Mouse (Mus musculus) heart, adult 2 months (tissue): ENCODE results near the gene Galm. TPM values are rescaled to one million over a fixed set of nuclear protein-coding genes. Genes with fewer than 3 reads are reported as not detected.

Source experiments
- DNase-seq, 2 experiments: peaks; one replicate each; pipeline ENCODE4 v3.0.0; 2021
- H3K27ac ChIP-seq: fragments of 200-600 bp; 2 replicates; pipeline ENCODE4 v1.8.1; 2022
- H3K27me3 ChIP-seq: fragments of 200-500 bp; 2 replicates; pipeline ENCODE4 v1.6.1; 2012; ENCODE audit warnings: mild to moderate bottlenecking, low read length, inconsistent platforms, mixed read lengths; ENCODE audit not compliant: control insufficient read depth, insufficient read depth
- H3K36me3 ChIP-seq: fragments of 200-500 bp; 2 replicates; pipeline ENCODE4 v1.6.1; 2012; ENCODE audit warnings: low read length, inconsistent platforms; ENCODE audit not compliant: control insufficient read depth, insufficient read depth
- H3K4me1 ChIP-seq: fragments of 200-500 bp; 2 replicates; pipeline ENCODE4 v1.6.1; 2011; ENCODE audit warnings: low read length; ENCODE audit not compliant: control insufficient read depth, insufficient read depth
- H3K4me3 ChIP-seq: fragments of 200-600 bp; 2 replicates; pipeline ENCODE4 v1.8.1; 2022
- H3K79me2 ChIP-seq: fragments of 200-500 bp; replicated peaks from 2 replicates; pipeline ENCODE4 v1.6.1; 2012; ENCODE audit warnings: mild to moderate bottlenecking, inconsistent platforms, low read length, moderate library complexity, mixed read lengths; ENCODE audit not compliant: control insufficient read depth, insufficient read depth
- H3K9ac ChIP-seq: fragments of 200-500 bp; 2 replicates; pipeline ENCODE4 v1.6.1; 2012; ENCODE audit warnings: low read depth, mild to moderate bottlenecking, control low read depth, inconsistent platforms, low read length, mixed read lengths
- CTCF ChIP-seq: fragments of 200-600 bp; IDR thresholded peaks from 2 replicates; pipeline ENCODE4 v1.8.1; 2022; ENCODE audit warnings: antibody characterized with exemption, mild to moderate bottlenecking, moderate library complexity
- EP300 ChIP-seq: fragments of 200-500 bp; IDR thresholded peaks from 2 replicates; pipeline ENCODE4 v1.6.1; 2011; ENCODE audit warnings: low read depth, low read length, control low read depth; ENCODE audit not compliant: insufficient read depth
- POLR2A ChIP-seq: fragments of 200-500 bp; IDR thresholded peaks from 2 replicates; pipeline ENCODE4 v1.6.1; 2011; ENCODE audit warnings: mild to moderate bottlenecking, low read depth, low read length, control low read depth; ENCODE audit not compliant: insufficient read depth
- WGBS: fragments of 180-500 bp; shearing (Covaris S2); methylation state at CpG from one replicate; pipeline ENCODE4 v1.1.7; 2018; 5-methylcytosine and 5-hydroxymethylcytosine counted together
- intact Hi-C: fragments of 180-260 bp; cut with DNase I; formaldehyde crosslinking; loops from one replicate; pipeline ENCODE4 v1.15.1; 2025
- polyA plus RNA-seq: library from polyadenylated mRNA; depleted of rRNA; stranded (reverse); fragments of >200 nt; gene quantifications from 2 replicates; pipeline ENCODE4 v1.2.3, GENCODE M21; 2012
- total RNA-seq, 2 experiments: library from RNA; stranded (reverse); gene quantifications; 2 replicates each; pipeline ENCODE4 v1.2.3; 2021

The Galm gene
- total and polyA plus RNA-seq, 3 experiments: 17.9 to 19.8 (median 19.6) TPM

DNA sequence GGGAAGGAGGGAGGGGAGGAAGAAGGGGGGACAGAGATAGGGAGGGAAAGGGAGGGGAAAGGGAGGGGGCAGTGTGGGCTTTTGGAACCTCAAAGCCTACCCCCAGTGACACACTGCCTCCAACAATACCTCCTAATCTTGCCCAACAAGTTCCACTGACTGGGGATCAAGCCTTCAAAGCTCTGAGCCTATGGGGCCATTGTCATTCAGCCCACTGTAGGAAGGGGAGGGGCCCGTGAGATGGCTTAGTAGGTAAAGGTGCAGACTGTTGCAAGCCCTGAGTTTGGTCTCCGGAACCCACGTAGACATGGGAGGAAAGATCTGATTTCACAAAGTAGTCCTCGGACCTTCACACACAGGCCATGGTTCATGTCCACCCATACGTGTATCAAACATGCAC, 24.1 kb downstream of the Galm start:
- H3K36me3 ChIP-seq: no peaks in the 10 kb centered on the region
- intact Hi-C loops: no loop called here
- DNase-seq: no peak
- H3K27me3 ChIP-seq: no peaks in the 10 kb centered on the region
- TF ChIP-seq EP300 (no peak), CTCF (no peak), POLR2A (no peak)
- no peak overlapping the region for H3K27ac ChIP-seq
- H3K4me1 ChIP-seq: peaks cover 4% of the 10 kb centered on the region
- H3K4me3 ChIP-seq: no peak overlapping the region
- WGBS: 81% methylated on average over 5 of the region's 5 CpGs
- no peaks in the 10 kb centered on the region for H3K79me2 ChIP-seq
- H3K9ac ChIP-seq: no peak overlapping the region

DNA sequence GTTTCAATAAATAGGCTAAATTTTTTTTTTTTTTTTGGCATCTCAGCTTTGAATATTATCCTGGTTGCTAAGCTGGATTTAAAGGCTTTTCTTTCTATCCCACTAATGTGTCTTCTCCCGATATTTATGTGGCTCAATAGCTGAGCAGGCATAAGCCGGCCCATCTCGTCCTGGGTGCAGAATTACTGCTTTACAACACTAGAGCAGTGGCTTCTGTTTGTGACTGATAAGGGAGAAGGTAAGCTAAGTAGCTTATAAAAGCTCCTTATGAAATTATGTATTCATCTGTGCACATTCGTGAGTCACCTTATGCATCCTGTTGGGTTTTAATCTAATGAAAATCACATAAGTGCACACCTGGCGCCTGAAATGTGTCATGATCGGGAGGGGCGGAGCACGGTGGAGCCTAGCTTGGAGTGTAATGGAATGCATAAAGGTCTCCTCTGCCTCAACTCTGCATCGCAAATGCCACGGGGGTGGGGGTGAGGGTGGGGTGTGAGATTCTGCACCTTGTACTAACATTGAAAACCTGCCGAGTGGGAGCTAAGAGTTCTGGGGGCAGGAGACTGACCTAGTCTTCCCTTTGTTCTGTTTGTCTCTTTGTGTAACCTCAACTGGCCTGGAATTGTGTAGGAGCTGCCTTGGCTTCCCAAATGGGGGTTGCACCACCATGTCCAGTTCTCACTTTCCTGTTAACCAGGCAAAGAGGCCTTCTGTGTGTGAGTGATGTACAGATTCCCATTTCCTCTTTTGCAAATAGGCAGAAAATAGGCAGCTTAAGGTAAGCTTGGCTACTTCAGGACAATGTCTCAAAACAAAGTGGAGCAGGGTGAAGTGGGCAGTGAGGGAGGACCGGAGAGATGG, 25.7 kb downstream of the Galm start:
- Histone ChIP-seq H3K36me3 (no peaks in the 10 kb centered on the region), H3K4me3 (no peak overlapping the region), H3K27ac (no peak overlapping the region), H3K79me2 (no peaks in the 10 kb centered on the region), H3K9ac (no peak overlapping the region), H3K4me1 (peaks cover 1% of the 10 kb centered on the region), H3K27me3 (no peaks in the 10 kb centered on the region)
- no peak for DNase-seq
- WGBS: 79% methylated on average over 12 of the region's 12 CpGs
- intact Hi-C loops: no loop called here
- no peak for TF ChIP-seq CTCF
- TF ChIP-seq POLR2A: no peak
- no peak for TF ChIP-seq EP300

DNA sequence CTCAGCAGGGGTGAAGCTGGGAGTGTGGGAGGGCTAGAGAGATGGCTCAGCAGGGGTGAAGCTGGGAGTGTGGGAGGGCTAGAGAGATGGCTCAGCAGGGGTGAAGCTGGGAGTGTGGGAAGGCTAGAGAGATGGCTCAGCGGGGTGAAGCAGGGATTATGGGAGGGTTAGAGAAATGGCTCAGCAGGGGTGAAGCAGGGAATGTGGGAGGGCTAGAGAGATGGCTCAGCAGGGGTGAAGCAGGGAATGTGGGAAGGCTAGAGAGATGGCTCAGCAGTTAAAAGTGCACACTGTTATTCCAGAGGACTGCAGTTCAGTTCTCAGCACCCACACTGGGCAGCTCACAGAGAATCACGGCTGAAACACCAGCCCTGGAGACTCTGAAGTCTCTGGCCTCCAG, 26.4 kb downstream of the Galm start:
- TF ChIP-seq CTCF: no peak
- no peak for TF ChIP-seq POLR2A
- no peak for TF ChIP-seq EP300

DNA sequence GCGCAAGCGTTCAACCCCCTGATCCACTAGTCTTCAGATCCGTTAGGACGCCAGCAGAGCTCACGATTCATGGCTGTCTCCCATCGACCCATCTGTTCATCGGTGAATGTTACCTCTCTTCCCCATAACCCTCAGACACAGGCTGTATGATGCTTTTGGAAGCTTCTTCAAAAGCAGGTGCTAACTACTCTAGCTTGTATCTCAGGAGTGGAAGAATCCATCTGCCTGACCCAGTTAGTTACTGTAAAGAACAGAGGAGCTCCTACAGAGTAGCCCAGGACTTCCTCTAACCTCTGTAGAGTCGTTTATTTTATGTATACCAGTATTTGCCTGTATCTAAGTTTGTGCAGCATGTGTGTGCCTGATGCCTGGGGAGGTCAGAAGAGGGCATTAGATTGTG, 29.6 kb downstream of the Galm start:
- WGBS: 87% methylated on average over 8 of the region's 8 CpGs
- H3K36me3 ChIP-seq: no peaks in the 10 kb centered on the region
- no peak overlapping the region for H3K4me3 ChIP-seq
- no peak overlapping the region for H3K27ac ChIP-seq
- no peaks in the 10 kb centered on the region for H3K27me3 ChIP-seq
- TF ChIP-seq CTCF: no peak
- H3K9ac ChIP-seq: no peak overlapping the region
- intact Hi-C loops: no loop called here
- DNase-seq: no peak
- no peaks in the 10 kb centered on the region for H3K79me2 ChIP-seq
- peaks cover 6% of the 10 kb centered on the region for H3K4me1 ChIP-seq

More for the DNA sequence above, 26.4 kb downstream of the Galm start:
- no peak overlapping the region for H3K27ac ChIP-seq
- no peak overlapping the region for H3K9ac ChIP-seq
- no peaks in the 10 kb centered on the region for H3K79me2 ChIP-seq
- intact Hi-C loops: no loop called here
- no peak overlapping the region for H3K4me3 ChIP-seq
- no peak for DNase-seq
- WGBS: 86% methylated on average over 2 of the region's 2 CpGs
- no peaks in the 10 kb centered on the region for H3K4me1 ChIP-seq
- H3K27me3 ChIP-seq: no peaks in the 10 kb centered on the region
- H3K36me3 ChIP-seq: no peaks in the 10 kb centered on the region

DNA sequence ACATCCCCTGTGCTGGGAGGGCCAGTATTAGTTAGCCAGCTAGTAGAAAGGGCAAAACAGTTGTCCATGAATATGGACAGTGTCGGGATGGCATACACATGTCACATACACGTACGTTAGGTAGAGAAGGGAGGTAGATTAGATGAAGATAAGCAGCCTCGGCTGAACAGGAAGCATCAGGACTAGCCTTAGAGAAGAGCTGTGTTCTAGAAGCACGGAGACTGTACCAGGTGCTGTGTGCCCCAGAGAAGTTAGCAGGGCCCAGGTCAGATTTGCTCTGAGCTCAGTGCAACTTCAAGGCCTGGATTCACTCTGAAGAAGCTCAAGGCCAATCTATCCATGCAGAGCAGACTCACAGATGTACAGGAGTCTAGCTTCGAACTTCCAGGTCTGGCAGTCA, 30.2 kb downstream of the Galm start:
- no peak for TF ChIP-seq CTCF
- no peak for TF ChIP-seq POLR2A
- no peak for TF ChIP-seq EP300
- Histone ChIP-seq H3K27me3 (no peaks in the 10 kb centered on the region), H3K27ac (no peak overlapping the region), H3K4me3 (no peak overlapping the region), H3K4me1 (peaks cover 6% of the 10 kb centered on the region), H3K79me2 (no peaks in the 10 kb centered on the region), H3K9ac (no peak overlapping the region), H3K36me3 (no peaks in the 10 kb centered on the region)
- intact Hi-C loops: no loop called here
- WGBS: 78% methylated on average over 6 of the region's 6 CpGs
- DNase-seq: no peak

DNA sequence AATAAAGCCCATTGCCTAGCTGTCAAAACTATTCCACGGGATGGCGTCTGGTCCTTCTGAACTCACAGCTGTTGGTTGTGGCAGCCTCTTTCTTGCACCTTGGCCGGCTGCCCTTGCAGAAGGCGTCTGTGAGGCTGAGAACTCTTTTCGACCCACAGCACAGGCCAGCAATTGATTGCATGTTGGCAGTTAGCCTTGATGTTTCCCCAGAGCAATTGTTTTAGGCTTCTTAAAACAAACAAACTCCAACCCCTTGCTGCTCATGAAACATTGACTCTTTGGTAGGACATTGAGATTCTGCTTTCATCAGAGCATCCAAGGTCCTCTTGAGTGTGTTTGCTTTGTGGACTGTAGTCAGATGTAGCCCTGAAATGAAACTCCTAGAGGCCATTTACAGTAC, 33.2 kb downstream of the Galm start:
- peaks cover 11% of the 10 kb centered on the region for H3K4me1 ChIP-seq
- TF ChIP-seq POLR2A (no peak), EP300 (peak; percentile 82), CTCF (peak; percentile 45)
- H3K9ac ChIP-seq: no peak overlapping the region
- H3K27ac ChIP-seq: peak overlapping the region; percentile 40
- no peaks in the 10 kb centered on the region for H3K27me3 ChIP-seq
- peak; percentile 82 to 89 for DNase-seq
- no peaks in the 10 kb centered on the region; the same call in 1 of the 2 replicates for H3K36me3 ChIP-seq
- intact Hi-C loops: no loop called here
- H3K4me3 ChIP-seq: no peak overlapping the region
- WGBS: 10% methylated on average over 5 of the region's 5 CpGs
- no peaks in the 10 kb centered on the region for H3K79me2 ChIP-seq
